Mouse (Mus musculus) limb, embryonic 15.5 days (tissue): ENCODE measurements around the gene Tmprss3. TPM values are rescaled to one million over a fixed set of nuclear protein-coding genes. Genes with fewer than 3 reads are reported as not detected.

ENCODE experiments used
- ATAC-seq: fragments of 200-750 bp; cut with Nextera tagmentation; 2 replicates; pipeline ENCODE4 v1.8.0; 2017; ENCODE audit warnings: low read depth, moderate TSS enrichment; ENCODE audit not compliant: insufficient number of reproducible peaks, low FRiP score, low TSS enrichment
- H3K27ac ChIP-seq: fragments of 300-500 bp; sonication (generic); 2 replicates; pipeline ENCODE4 v1.5.1; 2015; ENCODE audit warnings: moderate library complexity, mild to moderate bottlenecking, inconsistent platforms
- H3K27me3 ChIP-seq: fragments of 300-500 bp; sonication (generic); 2 replicates; pipeline ENCODE4 v1.6.1; 2015; ENCODE audit warnings: inconsistent platforms
- H3K36me3 ChIP-seq: fragments of 300-500 bp; sonication (generic); 2 replicates; pipeline ENCODE4 v1.6.1; 2015; ENCODE audit warnings: inconsistent platforms
- H3K4me1 ChIP-seq: fragments of 300-500 bp; sonication (generic); 2 replicates; pipeline ENCODE4 v1.6.1; 2015; ENCODE audit warnings: inconsistent platforms
- H3K4me2 ChIP-seq: fragments of 300-500 bp; sonication (generic); 2 replicates; pipeline ENCODE4 v1.6.1; 2015; ENCODE audit warnings: mild to moderate bottlenecking, inconsistent platforms
- H3K4me3 ChIP-seq: fragments of 300-500 bp; sonication (generic); 2 replicates; pipeline ENCODE4 v1.5.1; 2015; ENCODE audit warnings: mild to moderate bottlenecking, inconsistent platforms
- H3K9ac ChIP-seq: fragments of 300-500 bp; sonication (generic); 2 replicates; pipeline ENCODE4 v1.6.1; 2015; ENCODE audit warnings: inconsistent platforms
- H3K9me3 ChIP-seq: fragments of 300-500 bp; sonication (generic); 2 replicates; pipeline ENCODE4 v1.6.1; 2016; ENCODE audit warnings: inconsistent platforms
- WGBS: fragments of 180-500 bp; shearing (Covaris S2); methylation state at CpG from one replicate; pipeline ENCODE4 v1.1.7; 2015; 5-methylcytosine and 5-hydroxymethylcytosine counted together
- polyA plus RNA-seq: library from polyadenylated mRNA; unstranded; fragments of >200 nt; fragmentation: Nextera tagmentation; extraction: Ambion mirVana; gene quantifications from 2 replicates; pipeline ENCODE4 v1.2.1, GENCODE M21; 2015

Gene Tmprss3
- polyA plus RNA-seq, 1 experiment from 2014 or later, result 0.06 TPM

GRCm38 (mm10) chr17:31223835-31224234, 25.1 kb upstream of the Tmprss3 start:
- Histone ChIP-seq H3K4me3 (no peak overlapping the region), H3K9me3 (no peaks in the 10 kb centered on the region), H3K9ac (no peak overlapping the region), H3K4me2 (no peak overlapping the region), H3K4me1 (no peaks in the 10 kb centered on the region; the same call in 1 of the 2 replicates), H3K27me3 (peaks cover 3% of the 10 kb centered on the region; the same call in 1 of the 2 replicates), H3K27ac (no peak overlapping the region), H3K36me3 (no peaks in the 10 kb centered on the region)
- no peak for ATAC-seq
- 73% methylated on average over 7 of the region's 7 CpGs for WGBS

GRCm38 (mm10) chr17:31222810-31223310, 24.1 kb upstream of the Tmprss3 start:
- Histone ChIP-seq H3K9me3 (no peaks in the 10 kb centered on the region), H3K27me3 (peaks cover under 1% of the 10 kb centered on the region; the same call in 1 of the 2 replicates), H3K36me3 (no peaks in the 10 kb centered on the region), H3K4me3 (no peak overlapping the region), H3K4me1 (no peaks in the 10 kb centered on the region; the same call in 1 of the 2 replicates), H3K4me2 (no peak overlapping the region), H3K9ac (no peak overlapping the region), H3K27ac (no peak overlapping the region)
- ATAC-seq, result no peak
- WGBS, result 38% methylated on average over 4 of the region's 4 CpGs

GRCm38 (mm10) chr17:31216068-31216955, 17.5 kb upstream of the Tmprss3 start:
- Histone ChIP-seq H3K4me1 (0 out of 2 replicates have a peak, but pooled peaks cover 3% of the 10 kb centered on the region), H3K36me3 (no peaks in the 10 kb centered on the region), H3K9me3 (no peaks in the 10 kb centered on the region), H3K9ac (no peak overlapping the region), H3K4me2 (no peak overlapping the region), H3K27me3 (no peaks in the 10 kb centered on the region), H3K27ac (no peak overlapping the region), H3K4me3 (no peak overlapping the region)
- no peak for ATAC-seq
- 45% methylated on average over 5 of the region's 5 CpGs for WGBS

- no peaks in the 10 kb centered on the region for H3K9me3 ChIP-seq
- no peak overlapping the region for H3K4me2 ChIP-seq
- no peaks in the 10 kb centered on the region for H3K27me3 ChIP-seq
- H3K27ac ChIP-seq, result no peak overlapping the region
- no peak overlapping the region for H3K9ac ChIP-seq
- H3K4me3 ChIP-seq, result no peak overlapping the region
- H3K36me3 ChIP-seq, result no peaks in the 10 kb centered on the region
- no peak for ATAC-seq
- 0 out of 2 replicates have a peak, but pooled peaks cover 3% of the 10 kb centered on the region for H3K4me1 ChIP-seq
- WGBS, result 82% methylated on average over 6 of the region's 6 CpGs
These were observed 13.1 kb upstream of the Tmprss3 start for GRCm38 (mm10) chr17:31211881-31212280.

- H3K4me3 ChIP-seq, result no peak overlapping the region
- no peaks in the 10 kb centered on the region for H3K27me3 ChIP-seq
- no peaks in the 10 kb centered on the region for H3K9me3 ChIP-seq
- H3K9ac ChIP-seq, result no peak overlapping the region
- H3K36me3 ChIP-seq, result no peaks in the 10 kb centered on the region
- 89% methylated on average over 7 of the region's 7 CpGs for WGBS
- ATAC-seq, result no peak
- no peak overlapping the region for H3K4me2 ChIP-seq
- H3K4me1 ChIP-seq, result no peaks in the 10 kb centered on the region
- H3K27ac ChIP-seq, result no peak overlapping the region
These were observed 11.5 kb upstream of the Tmprss3 start for GRCm38 (mm10) chr17:31210299-31210698.

- Histone ChIP-seq H3K9ac (no peak overlapping the region), H3K27me3 (no peaks in the 10 kb centered on the region), H3K4me1 (no peaks in the 10 kb centered on the region), H3K4me3 (no peak overlapping the region), H3K4me2 (no peak overlapping the region), H3K36me3 (no peaks in the 10 kb centered on the region), H3K9me3 (no peaks in the 10 kb centered on the region), H3K27ac (no peak overlapping the region)
- no peak for ATAC-seq
- WGBS, result 88% methylated on average over 11 of the region's 11 CpGs
These were observed 10.7 kb upstream of the Tmprss3 start for GRCm38 (mm10) chr17:31209376-31209930.

- Histone ChIP-seq H3K4me1 (no peaks in the 10 kb centered on the region), H3K9ac (no peak overlapping the region), H3K4me3 (no peak overlapping the region), H3K9me3 (no peaks in the 10 kb centered on the region), H3K27ac (no peak overlapping the region), H3K36me3 (no peaks in the 10 kb centered on the region), H3K4me2 (no peak overlapping the region), H3K27me3 (no peaks in the 10 kb centered on the region)
- WGBS, result 77% methylated on average over 8 of the region's 8 CpGs
- ATAC-seq, result no peak
These were observed 9.9 kb upstream of the Tmprss3 start for GRCm38 (mm10) chr17:31208654-31209053.

GRCm38 (mm10) chr17:31207771-31208334, 9.1 kb upstream of the Tmprss3 start, which contains the start of gene Ubash3a:
Ubash3a (plus strand) TSS chr17:31207873.
- H3K36me3 ChIP-seq, result no peaks in the 10 kb centered on the region
- H3K4me1 ChIP-seq, result no peaks in the 10 kb centered on the region
- no peak for ATAC-seq
- H3K4me2 ChIP-seq, result no peak within 1 kb of the TSS
- H3K4me3 ChIP-seq, result no peak within 1 kb of the TSS
- H3K9ac ChIP-seq, result no peak within 1 kb of the TSS
- H3K27me3 ChIP-seq, result no peaks in the 10 kb centered on the region
- no peaks in the 10 kb centered on the region for H3K9me3 ChIP-seq
- no peak within 1 kb of the TSS for H3K27ac ChIP-seq
- 72% methylated on average over 12 of the region's 12 CpGs for WGBS

- 76% methylated on average over 7 of the region's 7 CpGs for WGBS
- Histone ChIP-seq H3K36me3 (no peaks in the 10 kb centered on the region), H3K4me1 (peaks cover 3% of the 10 kb centered on the region; the same call in 1 of the 2 replicates), H3K27ac (no peak overlapping the region), H3K9me3 (no peaks in the 10 kb centered on the region), H3K4me3 (no peak overlapping the region), H3K27me3 (no peaks in the 10 kb centered on the region), H3K4me2 (no peak overlapping the region), H3K9ac (no peak overlapping the region)
- ATAC-seq, result no peak
These were observed 2.5 kb downstream of the Tmprss3 start for GRCm38 (mm10) chr17:31196283-31196682.

- ATAC-seq, result no peak
- H3K9ac ChIP-seq, result no peak overlapping the region
- WGBS, result 91% methylated on average over 6 of the region's 6 CpGs
- H3K4me2 ChIP-seq, result no peak overlapping the region
- H3K36me3 ChIP-seq, result no peaks in the 10 kb centered on the region
- H3K27ac ChIP-seq, result no peak overlapping the region
- H3K4me3 ChIP-seq, result no peak overlapping the region
- no peaks in the 10 kb centered on the region for H3K9me3 ChIP-seq
- H3K4me1 ChIP-seq, result peaks cover 3% of the 10 kb centered on the region; the same call in 1 of the 2 replicates
- H3K27me3 ChIP-seq, result no peaks in the 10 kb centered on the region
These were observed 3.6 kb downstream of the Tmprss3 start for GRCm38 (mm10) chr17:31195207-31195606.

- no peak for ATAC-seq
These were observed 5.4 kb downstream of the Tmprss3 start for GRCm38 (mm10) chr17:31193360-31193759.

GRCm38 (mm10) chr17:31192663-31193062, 6.1 kb downstream of the Tmprss3 start:
- H3K27ac ChIP-seq, result no peak overlapping the region
- H3K4me3 ChIP-seq, result no peak overlapping the region
- H3K4me2 ChIP-seq, result no peak overlapping the region
- no peak overlapping the region for H3K9ac ChIP-seq
- WGBS, result 24% methylated on average over 2 of the region's 2 CpGs
- peaks cover 3% of the 10 kb centered on the region; the same call in 1 of the 2 replicates for H3K4me1 ChIP-seq
- no peaks in the 10 kb centered on the region for H3K27me3 ChIP-seq
- H3K36me3 ChIP-seq, result no peaks in the 10 kb centered on the region
- H3K9me3 ChIP-seq, result no peaks in the 10 kb centered on the region
- ATAC-seq, result no peak

More at GRCm38 (mm10) chr17:31193360-31193759, 5.4 kb downstream of the Tmprss3 start:
- no peak overlapping the region for H3K4me3 ChIP-seq
- no peaks in the 10 kb centered on the region for H3K9me3 ChIP-seq
- no peak overlapping the region for H3K4me2 ChIP-seq
- H3K9ac ChIP-seq, result no peak overlapping the region
- H3K27ac ChIP-seq, result no peak overlapping the region
- peaks cover 3% of the 10 kb centered on the region; the same call in 1 of the 2 replicates for H3K4me1 ChIP-seq
- H3K36me3 ChIP-seq, result no peaks in the 10 kb centered on the region
- H3K27me3 ChIP-seq, result no peaks in the 10 kb centered on the region
- WGBS, result 72% methylated on average over 9 of the region's 9 CpGs
